Mouse (Mus musculus) layer of hippocampus, adult 18-20 months (tissue): ENCODE data around the gene Lrrc27. TPM values are rescaled to one million over a fixed set of nuclear protein-coding genes. Genes with fewer than 3 reads are reported as not detected.
A peak's percentile ranks its signal among the peaks of the same experiment; 100 is the strongest.

Experiments used
- DNase-seq, 2 experiments: peaks; one replicate each; pipeline ENCODE4 v3.0.0; 2022; ENCODE audit warnings: low spot score in 2 of 2
- total RNA-seq, 2 experiments: library from RNA; stranded (reverse); gene quantifications; 2 replicates each; pipeline ENCODE4 v1.2.3; 2021

Lrrc27 gene
- total RNA-seq, 2 experiments from 2014 or later: 6.1 to 6.4 TPM

DNA sequence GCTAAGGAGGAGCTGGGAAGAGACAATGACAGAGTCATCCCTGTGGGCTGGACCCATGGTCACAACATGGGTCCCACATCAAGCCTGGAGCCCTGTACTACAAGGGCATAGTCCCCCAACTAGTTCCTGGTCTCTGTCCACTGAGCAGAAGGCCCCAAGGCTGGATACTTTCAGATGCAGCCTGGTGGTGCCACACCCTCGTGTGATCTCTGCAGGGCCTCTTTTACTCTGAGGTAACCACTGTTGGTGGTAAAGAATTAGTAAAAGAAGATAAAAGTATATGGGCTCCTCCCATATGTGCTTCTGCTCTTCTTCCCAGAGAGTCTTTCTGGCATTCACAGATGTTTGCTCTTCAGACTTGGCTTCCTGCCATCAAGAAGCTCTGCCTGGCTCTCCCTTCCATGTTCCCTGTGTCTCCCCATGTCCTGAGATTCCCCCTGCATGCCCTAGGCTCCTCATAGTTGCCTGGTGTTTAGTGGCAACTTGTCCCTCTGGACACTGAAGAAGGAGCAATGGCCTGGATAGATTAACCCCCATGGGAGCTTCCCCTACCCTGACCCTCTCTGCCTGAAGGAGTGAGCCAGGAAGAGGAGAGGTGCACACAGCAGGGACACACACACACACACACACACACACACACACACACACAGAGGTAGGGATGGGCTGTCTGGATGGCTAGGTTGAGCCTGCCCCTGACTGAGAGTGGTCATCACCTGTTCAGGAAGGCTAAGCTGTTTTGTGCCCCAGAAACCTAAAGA is 60.0 kb downstream of the Lrrc27 start:
- DNase-seq: peak in 1 of 2 experiments; percentile 55

DNA sequence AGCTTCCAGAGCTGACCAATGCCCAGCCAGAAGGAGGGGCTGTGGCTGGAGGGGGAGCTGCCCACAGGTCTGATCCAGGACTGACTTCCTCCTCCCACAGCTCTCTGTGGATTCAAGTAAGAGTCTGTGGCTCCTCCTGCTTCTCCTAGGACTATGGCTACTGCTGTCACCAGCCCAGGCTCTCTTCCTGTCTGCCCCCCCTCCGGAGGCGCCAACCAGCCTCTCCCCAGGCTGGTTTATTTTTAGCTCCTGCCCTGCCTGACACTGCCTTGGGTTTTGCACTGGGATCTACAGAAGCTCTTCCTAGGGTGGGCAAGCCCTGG is 60.6 kb downstream of the Lrrc27 start:
- DNase-seq: no peak

DNA sequence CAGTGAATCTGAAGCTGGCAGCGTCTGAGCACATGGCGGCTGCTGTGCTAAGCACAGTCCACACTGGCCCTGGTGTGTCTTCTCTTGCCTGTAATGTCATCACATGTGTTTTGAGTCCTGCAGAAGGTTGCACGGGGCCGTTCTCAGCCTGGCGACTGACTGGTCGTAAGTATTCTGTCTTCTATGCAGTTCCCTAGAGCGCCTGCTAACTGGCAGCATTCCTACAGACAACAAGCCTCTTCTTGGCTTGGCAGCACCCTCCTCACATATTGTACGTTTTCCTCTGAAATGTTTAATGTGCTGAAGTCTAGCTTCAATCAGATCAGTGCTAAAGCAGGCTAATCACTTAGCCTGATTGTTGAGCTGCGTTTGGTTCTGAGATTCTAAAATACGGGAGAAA is 62.8 kb downstream of the Lrrc27 start:
- peak; percentile 46 to 72 for DNase-seq

DNA sequence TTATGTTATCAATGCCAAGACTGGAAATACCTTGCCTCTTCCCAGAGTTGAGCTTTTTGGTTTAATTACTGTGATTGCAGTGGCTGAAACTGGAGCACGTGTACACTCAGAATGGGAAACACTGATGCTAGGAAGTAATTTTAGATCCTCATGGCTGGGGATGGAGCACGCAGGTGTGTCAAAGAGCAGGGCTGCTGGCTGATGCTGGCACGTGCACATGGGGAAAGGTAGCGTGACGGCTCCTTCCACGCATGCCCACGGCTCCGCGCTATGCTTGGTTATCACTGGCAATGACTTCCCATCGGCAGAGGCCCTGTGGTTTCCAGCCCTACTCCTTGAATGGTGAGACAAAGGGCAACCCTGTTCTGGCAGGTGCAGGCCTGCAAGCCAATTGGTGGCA is 63.4 kb downstream of the Lrrc27 start:
- DNase-seq: no peak

DNA sequence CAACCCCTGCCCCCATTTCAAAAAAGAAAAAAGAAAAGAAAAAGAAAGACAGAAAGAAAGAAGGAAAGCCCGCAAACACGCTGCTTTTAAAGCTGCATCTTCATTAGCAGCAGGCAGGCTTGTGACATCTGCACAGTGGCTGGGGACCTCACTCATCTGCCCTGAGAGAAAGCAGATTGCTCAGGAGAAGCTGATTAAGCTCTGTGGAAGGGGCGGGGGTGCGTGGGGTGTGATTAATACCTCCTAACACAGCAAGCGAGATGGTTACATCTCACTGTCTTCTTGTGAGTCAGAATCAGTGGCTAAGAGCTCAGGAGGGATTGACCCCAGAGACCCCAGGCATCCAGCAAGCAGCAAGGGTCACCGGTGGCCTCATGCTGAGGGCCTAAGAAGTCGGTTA is 64.7 kb downstream of the Lrrc27 start:
- no peak for DNase-seq

DNA sequence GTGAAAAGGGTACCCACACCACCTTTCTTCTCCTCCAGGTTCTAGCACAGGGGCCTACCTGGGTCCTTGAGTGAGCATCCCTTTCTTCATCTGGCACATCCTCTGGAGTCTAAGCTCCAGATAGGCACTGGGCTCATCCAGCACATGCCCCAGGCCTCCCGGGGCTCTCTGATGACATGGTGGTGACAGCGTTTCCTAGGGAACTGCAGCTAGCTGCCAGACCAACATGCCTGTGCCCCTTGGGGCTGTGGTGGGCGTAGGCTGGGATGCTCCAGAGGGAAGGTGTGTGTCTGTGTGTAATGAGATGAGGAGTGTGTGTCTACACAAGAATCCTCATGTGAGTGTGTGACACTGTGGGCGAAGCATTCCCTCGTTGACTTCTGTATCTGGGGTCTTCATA is 66.8 kb downstream of the Lrrc27 start:
- DNase-seq: no peak

DNA sequence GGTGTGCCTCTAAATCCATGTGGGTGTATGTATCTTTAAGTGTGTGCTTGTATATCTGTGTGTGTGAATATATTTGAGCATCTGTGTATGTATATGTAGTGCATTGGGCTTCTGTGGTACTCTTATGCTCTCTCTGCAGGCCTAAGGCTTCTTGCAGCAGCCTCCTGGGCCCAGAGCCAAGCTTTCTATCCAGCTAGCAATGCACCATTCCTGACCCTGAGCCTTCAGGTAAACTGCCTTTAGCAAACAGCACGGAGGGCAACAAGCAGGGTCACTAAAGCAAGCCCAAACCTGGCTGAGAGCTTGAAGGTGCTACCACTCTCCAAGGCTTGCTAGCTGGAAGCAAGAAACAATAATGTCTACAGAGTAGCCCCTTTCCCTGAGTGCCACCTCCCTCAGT is 67.3 kb downstream of the Lrrc27 start:
- DNase-seq: no peak

DNA sequence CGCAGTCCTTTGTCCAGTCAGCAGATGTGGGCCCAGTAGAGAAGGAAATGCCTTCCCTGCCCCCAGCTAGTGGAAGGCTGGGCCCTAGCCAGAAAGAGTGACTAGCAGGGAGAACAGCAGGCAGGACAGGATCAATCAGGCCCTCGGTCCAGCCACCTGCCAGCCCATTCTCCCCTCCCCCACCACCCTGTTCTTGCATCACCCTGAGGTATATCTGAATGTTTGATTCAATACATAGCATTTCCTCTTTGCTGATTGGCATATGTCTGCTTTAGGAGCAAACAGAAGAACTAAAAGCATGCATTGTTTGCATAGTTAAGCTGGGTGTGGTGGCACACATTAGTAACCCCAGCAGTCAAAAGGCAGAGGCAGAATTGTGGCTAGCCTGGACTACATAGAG is 68.4 kb downstream of the Lrrc27 start:
- no peak for DNase-seq

DNA sequence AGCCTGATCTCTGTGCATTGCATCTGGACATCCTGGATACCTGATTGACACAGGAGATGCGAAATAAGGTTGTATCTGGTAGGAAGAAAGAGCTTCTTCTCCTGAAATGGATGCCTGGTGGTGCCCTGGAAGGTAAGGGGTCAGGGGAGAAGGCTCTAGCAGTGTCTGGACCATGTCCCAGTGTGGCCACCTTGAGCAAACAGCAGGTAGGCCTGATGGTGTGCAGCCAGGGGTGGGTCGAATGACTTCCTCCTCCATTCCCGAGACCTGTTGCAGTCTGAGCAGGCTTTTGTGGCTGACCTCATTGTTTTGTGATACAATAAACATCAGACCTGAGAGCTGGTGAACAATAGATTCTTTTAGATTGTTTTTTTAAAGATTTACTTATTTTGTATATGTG is 69.2 kb downstream of the Lrrc27 start:
- DNase-seq: no peak

DNA sequence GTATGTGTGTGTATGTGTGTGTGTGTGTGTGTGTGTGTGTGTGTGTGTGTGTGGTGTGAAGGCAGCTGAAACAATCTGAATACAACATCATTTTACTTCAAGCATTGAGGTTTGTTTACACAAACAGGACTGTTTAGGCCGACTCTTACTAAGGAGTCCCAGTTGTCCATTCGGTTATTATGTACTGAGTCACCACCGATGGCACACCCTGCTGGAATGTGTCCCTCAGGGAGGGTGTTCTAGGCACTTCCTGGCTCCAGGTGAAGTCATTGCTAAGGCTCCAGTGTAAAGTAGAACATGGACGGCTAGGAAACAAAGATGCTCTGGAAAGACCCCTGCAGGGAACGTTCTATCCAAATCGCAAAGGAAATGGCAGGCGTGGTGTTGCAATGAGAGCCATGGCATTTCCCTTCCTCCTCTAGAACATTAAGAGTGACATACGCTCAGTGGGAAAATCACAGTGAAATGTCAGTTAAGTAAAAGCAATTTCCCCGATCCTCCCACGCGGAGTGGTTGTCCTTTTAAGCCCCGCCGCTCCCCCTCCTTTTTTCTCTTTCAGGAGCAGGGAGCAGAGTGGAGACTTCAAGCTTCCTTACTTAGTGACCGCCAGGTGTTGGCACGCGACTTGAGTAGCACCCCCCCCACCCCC is 72.6 kb downstream of the Lrrc27 start:
- DNase-seq: peak; percentile 44 to 77

DNA sequence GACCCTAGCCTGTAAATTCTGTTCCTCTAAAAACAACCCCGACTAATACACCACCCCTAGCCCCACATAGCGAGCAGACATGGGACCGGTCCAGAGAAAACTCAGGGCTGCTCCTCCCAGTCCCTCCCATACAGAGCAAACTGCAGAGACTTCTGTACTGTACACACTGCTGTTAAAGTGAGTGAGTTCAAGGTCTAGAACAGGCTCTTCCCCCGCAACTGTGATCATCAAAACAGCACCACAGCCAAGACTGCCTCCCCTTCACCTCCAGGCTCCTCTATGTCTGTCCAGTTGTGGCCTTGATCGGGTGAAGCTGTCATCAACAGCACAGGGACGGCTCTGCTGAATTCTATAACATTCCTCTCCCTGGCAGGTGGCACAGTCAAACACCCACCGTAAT is 75.8 kb downstream of the Lrrc27 start:
- DNase-seq: no peak

Other genes starting within 250 kb of the Lrrc27 start
- gene Dpysl4, start 127.0 kb upstream of the Lrrc27 start, total RNA-seq: 10 to 100 TPM; 43.9 to 44.7 TPM
- 100 to 1,000 TPM; 103 to 116 TPM for gene Stk32c, start 319 bp downstream of the Lrrc27 start, total RNA-seq
- 10 to 100 TPM; 31.5 to 35.9 TPM for gene Pwwp2b, start 35.5 kb downstream of the Lrrc27 start, total RNA-seq
- gene Inpp5a, start 176.1 kb downstream of the Lrrc27 start, total RNA-seq: 10 to 100 TPM; 45.5 to 46.1 TPM